Mouse (Mus musculus) MEL-GATA-1-ER (cell line): ENCODE measurements around the gene Clybl.

ENCODE experiments used
- DNase-seq: peaks from one replicate; pipeline ENCODE4 v3.0.0-alpha.2; 2012; ENCODE audit warnings: low read depth; ENCODE audit errors: extremely low read depth

Clybl gene

GRCm38 (mm10) chr14:122413542-122413928, 232.0 kb downstream of the Clybl start:
- no peak for DNase-seq

GRCm38 (mm10) chr14:122414786-122415185, 233.3 kb downstream of the Clybl start:
- no peak for DNase-seq

GRCm38 (mm10) chr14:122416166-122416771, 234.8 kb downstream of the Clybl start:
- no peak for DNase-seq

- DNase-seq, result no peak
These were observed 242.9 kb downstream of the Clybl start for GRCm38 (mm10) chr14:122424441-122424840.

GRCm38 (mm10) chr14:122426529-122427203, 245.2 kb downstream of the Clybl start:
- DNase-seq, result no peak

- no peak for DNase-seq
These were observed 245.7 kb downstream of the Clybl start for GRCm38 (mm10) chr14:122427204-122427560.

- no peak for DNase-seq
These were observed 246.2 kb downstream of the Clybl start for GRCm38 (mm10) chr14:122427654-122428053.

- DNase-seq, result no peak
These were observed 251.1 kb downstream of the Clybl start for GRCm38 (mm10) chr14:122432558-122432957.

- DNase-seq, result no peak
These were observed 252.5 kb downstream of the Clybl start for GRCm38 (mm10) chr14:122434039-122434438.

- DNase-seq, result no peak
These were observed 255.3 kb downstream of the Clybl start for GRCm38 (mm10) chr14:122436850-122437249.

GRCm38 (mm10) chr14:122449601-122450495, 268.3 kb downstream of the Clybl start:
- no peak for DNase-seq

- no peak for DNase-seq
These were observed 269.2 kb downstream of the Clybl start, which contains the start of gene Gm5089 for GRCm38 (mm10) chr14:122450496-122451382. Gene Gm5089, minus strand, starts transcription at chr14:122451115.

- no peak for DNase-seq
These were observed 270.1 kb downstream of the Clybl start for GRCm38 (mm10) chr14:122451551-122452145.
